Mouse (Mus musculus) heart, postnatal 0 days (tissue): ENCODE measurements around the gene Zfp574.

Experiments
- CTCF ChIP-seq: IDR thresholded peaks from 2 replicates; pipeline ENCODE4 v1.5.1; 2016; ENCODE audit warnings: antibody characterized with exemption, control low read depth, low read depth
- EP300 ChIP-seq: IDR thresholded peaks from 2 replicates; pipeline ENCODE4 v1.6.1; 2016; ENCODE audit warnings: antibody characterized with exemption, low read depth

DNA sequence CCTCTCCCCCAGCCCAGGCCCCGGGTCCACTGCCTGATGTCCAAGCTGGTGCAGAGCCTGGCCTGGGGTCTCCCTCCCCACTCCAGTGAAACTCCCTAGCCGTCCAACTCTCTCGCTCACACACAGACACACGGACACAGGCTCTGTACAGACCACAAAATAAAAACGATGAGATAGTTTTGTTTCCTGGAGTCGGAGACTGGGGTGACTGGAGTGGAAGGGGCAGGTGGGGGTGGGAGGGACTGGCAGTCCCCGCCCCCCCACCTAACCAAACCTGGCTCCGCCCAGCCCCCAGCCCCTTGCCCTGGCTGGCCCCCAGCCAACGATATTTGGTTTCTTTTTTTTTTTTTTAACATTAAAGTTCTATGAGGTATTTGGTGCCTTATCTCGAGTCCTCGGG, 16.6 kb downstream of the Zfp574 start:
- TF ChIP-seq CTCF (no peak), EP300 (no peak)
